Mouse (Mus musculus) neutrophil, adult 5-6 weeks (primary cell): ENCODE data around the gene Opalin. TPM values are rescaled to one million over a fixed set of nuclear protein-coding genes. Genes with fewer than 3 reads are reported as not detected.

Experiments used
- ATAC-seq: fragments of 151-379, 151-347 bp; 2 replicates; pipeline ENCODE4 v1.8.0; 2017; ENCODE audit warnings: mild to moderate bottlenecking, moderate TSS enrichment; ENCODE audit not compliant: insufficient number of reproducible peaks, poor library complexity, low FRiP score, severe bottlenecking; ENCODE audit errors: extremely low read depth
- total RNA-seq: library from RNA; stranded (forward); fragments of 200-1000 nt; gene quantifications from 2 replicates; pipeline ENCODE4 v1.2.3, GENCODE M21; 2017

Gene Opalin
- total RNA-seq, 1 experiment from 2014 or later, result not detected

DNA sequence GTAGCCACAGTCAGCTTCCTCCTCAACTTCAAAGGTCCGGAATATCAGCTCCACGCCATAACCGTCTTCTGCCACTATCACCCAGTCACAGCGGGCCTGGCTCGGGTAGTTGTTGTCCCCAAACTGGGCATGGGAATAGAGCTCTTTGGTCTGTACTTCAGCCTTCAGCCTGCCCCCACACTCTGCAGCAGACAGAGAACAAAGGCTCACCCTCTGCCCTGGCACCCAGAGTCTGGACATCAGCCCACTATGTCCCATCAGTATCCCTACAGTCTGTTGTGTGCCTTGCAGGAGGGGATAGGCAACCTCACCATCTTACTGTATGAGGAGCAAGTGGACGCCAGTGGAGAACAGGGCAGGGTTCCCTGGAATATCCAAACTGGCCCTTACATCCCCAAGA is 9.4 kb upstream of the Opalin start:
- ATAC-seq, result no peak

DNA sequence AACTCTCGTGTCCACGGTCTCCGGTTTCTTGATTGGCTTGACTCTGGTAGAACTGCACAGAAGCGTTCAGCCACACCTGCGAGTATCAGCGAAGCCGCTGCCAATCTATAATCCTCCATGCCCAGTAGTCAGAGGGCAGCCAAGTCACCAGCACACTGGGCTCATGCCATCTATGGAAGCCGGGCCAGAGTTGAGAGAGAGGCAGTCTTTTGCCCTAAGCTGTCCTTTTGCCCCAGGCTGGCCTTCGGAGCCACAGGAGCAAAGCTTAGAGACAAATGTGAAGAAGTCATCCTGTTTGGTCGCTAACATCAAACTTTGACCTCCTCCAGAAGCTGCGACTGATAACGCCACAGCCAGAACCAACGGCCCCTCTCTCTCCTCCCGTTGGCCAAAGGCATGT is 6.7 kb upstream of the Opalin start:
- ATAC-seq, result no peak

DNA sequence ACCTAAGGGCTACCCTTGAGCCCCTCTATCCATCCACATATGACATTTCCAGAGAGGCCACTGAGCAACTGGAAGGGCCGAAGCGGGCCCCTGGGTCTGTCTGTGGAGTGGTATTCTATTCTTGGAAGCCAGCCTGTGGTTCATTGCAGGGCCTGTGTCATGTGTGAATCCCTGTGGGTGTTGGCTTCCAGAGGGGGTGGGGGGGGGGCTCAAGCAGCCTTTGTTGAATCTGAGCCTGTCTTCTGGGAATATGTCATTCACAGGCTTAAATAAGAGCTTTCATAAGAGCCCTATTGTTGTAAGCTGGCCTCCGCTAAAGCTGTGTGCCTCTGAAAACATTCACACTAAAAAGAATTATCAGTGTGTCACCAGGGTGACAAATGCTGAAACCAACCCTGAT is 4.7 kb upstream of the Opalin start:
- ATAC-seq, result no peak

DNA sequence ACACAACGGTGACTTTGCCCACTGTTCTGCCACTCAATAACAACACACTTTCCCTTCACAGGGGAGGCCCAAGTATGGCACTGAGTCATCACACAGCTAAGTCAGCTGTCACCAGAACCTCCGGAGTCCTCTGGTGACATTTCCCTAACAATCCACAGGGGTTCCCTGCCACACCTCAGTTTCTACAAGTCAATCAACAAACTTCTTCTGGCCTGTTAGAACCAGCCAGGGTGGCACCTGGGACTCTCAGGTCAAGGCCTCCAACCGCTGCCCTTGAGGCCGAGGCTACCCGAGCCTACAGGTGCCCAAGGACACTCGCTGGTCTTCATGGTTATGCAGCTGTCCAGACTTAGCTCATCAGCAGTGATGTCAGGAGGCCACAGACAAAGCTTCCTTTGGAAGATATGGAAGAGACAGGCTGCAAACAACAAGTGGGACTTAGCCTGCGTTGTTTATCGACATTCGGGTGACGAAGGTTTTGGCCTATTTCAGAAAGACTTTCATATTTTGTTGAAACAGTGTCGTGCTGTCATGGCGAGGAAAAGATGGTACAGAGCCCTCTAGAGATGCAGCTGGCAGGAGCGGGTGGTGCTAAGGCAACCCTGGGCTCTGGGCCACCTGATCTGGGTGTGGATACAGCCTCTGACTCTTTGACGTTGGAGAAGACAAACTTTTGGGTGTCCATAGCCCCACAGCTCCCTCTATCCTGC is 3.0 kb downstream of the Opalin start:
- no peak for ATAC-seq

DNA sequence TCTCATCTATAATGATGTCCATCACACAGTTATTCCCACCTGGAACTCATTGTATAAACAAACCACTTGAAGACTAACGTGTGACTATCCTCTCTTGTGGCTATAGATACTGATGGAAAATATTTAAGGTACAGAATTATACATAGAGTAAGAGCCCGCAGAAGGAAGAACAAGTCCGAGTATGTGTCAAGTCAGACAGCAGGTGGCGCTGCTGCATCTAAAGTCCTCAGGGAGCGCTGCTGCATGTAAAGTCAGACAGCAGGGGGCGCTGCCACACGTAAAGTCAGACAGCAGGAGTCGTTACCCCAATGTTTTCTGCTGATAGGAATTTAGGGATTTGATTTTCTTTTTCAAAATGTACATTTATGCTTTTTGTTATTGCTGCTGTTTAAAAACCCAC is 5.4 kb downstream of the Opalin start:
- ATAC-seq, result peak; percentile 87

DNA sequence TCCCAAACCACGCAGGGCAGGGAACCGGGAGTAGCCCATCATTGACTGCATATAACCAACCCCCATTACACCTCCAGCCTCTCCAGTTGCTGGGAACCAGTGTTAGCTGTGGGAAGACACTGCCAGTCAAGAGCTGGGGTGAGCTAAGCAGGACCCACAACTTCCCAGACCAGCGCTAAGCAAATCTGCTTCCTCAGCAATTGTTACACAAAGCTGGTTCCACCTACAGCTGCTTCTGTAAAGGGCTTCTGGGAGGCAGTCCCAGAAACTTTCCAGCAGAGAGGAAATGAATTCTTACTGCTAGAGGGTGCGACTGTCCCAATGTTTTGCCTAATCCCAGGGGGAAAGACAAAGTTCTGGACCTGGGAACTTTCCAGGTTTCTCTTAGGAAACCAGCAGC is 22.2 kb downstream of the Opalin start:
- no peak for ATAC-seq

DNA sequence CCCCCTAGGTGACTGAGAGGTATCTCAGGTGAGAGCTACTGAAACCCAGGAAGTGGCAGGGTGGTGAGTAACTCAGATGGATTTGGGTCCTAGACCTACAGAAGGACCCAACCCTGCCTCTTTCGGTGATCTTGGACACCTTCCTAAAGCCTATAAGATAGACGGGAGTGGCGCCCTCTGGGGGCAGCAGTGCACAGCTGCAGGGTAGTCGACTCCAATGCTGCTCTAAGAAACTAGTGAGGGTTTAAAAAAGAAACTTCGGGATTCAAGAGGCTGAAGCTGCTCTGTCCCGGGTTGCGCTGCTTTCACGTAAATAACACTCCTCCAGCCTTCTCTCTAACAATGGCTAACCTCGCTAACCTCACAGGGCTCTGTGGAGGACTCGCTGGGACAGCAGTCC is 23.4 kb downstream of the Opalin start:
- peak; percentile 69 for ATAC-seq

DNA sequence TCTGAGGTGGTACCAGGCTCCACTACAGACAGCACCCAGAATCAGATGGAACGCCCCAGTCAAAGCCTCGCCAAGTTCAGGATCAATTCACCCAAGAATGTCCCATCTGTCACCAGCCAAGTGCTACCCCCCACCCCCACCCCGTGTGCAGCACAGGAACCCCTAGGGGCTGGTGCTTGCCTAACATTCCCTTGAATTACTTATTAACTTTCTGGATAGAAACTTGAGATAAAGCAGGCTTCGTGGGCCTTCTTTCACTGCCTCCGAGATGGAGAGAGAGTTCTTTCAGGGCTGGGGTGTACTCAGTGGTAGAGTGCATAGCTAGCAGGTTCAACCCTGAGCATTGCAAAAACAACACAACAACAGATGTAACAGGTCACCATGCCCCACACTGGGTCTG is 24.7 kb downstream of the Opalin start:
- ATAC-seq, result no peak

DNA sequence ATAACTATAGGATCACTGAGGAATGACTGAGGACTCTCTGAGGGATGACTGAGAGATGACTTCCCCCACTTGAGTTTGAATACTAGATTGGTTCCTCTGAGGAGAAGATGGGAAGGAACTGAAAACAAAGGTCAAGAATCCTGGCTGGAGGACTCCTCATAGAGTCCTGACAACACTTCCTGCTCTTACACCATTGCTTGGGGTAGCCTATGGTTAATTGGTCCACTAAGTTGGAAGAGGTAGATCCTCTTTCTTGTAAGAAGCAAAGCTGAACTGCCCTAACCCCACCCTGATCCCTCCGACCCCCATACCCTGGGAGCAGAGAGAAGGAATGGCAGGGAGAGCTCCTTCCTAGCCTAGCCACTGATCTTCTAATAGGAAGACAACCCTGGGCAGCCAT is 25.2 kb downstream of the Opalin start:
- ATAC-seq, result no peak

DNA sequence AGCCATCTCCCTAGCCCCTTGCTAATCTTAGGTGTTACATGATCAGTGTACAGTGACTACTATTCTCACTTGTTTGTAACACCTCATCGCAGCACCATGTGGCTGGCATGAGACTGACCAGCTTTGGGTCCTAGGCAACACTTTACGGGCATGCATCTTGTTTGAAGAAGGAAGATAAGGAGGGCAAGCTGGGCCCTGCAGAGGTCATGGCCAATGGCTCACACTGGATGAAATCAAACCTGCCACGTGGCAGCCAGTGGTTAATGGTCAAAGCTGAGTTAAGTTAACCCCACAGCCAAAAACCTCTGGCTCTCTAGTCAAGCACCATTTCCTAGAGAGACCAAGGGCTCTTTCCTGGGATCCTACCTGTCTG is 28.7 kb downstream of the Opalin start:
- ATAC-seq, result no peak

DNA sequence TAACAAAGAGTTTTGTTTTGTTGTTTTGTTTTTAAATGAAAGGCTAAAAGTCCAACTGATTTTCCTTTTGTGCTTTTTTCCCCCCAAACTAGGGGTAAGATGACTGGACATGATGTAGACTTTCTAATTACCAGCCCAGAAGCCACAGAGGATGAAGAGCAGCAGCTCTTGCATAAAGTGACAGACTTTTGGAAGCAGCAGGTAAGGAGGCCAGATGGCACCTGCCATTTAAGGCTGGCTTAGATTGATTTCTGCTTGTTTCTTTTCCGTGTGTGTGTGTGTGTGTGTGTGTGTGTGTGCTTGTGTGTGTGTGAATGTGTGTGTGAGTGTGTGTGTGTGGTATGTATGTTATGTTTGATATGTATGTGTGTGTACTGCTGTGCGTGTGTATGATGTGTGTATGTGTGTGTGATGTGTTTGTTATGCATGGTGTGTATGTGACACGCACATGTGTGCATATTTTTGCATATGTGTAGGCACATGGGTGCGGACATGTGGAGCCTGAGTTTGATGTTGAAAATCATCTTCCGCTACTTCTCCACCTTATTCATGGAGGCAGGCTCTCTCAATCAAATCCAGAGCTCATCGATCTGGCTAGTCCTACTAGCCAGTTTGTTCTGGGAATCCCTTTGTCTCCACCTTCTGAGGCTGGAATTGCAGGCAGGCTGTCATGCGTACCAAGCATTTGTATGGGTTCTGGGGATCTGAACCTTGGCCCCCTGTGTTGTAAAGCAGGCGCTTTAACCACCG is 29.3 kb downstream of the Opalin start:
- no peak for ATAC-seq

DNA sequence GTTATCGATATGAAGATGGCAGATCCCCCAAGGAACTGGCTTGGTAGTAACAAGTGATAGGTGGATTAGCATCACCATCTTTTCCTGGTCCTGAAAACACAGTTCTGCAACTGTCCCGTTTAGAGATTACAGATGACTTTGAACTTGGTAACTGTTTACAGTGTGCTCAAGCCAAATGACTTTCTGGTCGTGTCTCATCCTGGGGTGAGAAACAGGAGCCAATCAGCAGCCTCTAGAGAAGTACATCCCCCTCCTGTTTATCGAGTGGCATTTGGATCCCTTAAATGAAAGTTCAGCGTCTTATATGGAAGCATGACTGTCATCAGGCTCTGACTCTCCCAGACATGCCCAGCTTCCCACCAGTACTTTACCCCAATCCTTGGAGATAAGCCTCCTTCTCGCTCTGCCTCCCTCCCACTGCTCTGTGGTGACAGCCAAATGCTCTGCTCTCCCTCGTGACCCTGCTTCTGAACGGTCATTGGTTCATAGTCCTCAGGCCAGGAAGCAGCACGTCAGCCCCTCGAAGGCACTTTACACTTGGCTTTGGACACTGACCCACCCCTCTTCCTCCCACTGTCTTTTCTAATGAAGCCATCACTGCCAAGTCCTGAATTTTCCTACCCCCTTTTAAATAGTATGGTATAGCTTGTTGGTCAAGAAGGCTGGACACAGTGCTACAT is 31.7 kb downstream of the Opalin start:
- ATAC-seq, result no peak

DNA sequence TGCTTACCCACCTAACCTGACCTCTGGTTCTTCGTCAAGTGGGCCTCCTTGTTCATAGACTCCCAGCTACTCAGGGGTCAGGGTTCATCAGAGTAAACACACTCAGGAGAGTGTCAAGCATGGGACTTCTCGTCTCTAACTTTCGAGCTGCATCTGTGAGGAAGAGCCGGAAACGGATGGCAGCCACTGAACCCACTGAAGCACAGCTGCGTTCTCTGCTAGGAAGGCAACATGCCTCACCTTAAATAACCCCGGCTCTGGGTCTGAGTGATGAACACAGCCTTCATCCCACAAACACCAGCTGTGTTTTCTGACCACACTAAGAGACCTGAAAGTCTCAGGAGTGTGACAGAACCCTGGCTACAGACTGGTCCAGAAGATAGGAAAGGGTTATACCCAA is 37.8 kb downstream of the Opalin start:
- peak; percentile 33; the same call in 1 of the 2 replicates for ATAC-seq

DNA sequence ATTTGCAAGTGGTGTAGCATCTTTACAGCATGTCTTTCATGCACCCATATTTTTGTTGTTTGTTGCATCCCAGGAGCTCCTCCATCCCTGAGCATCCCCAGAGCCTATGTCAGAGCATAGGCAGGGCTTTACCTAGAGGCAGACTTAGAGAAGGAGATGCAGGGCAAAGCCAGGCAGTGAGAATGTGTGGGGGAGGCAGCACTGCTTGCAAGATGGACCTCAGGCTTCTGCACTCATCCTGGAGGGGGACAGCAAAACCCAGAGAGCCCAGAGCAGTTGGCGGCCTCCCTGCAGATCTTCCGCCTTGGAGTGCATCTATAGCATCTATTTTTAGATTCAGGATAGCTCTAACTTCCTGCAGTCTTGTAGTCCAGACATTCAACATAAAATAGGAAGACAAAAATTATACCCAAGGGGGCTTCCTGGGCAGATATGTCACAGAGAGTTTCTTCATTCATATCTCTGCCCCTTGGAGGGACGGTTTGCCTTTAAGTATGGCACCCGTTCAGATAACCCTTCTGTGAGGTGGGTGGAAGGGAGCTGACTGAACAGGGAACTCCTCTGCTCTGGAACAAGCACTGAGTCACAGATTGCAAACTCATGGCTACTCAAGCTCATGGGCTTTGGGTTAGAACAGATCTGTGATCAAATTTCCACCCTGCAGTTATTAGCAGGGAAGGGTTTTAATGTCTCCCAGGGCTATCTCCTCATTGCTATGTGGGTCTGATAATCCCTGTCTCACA is 40.9 kb downstream of the Opalin start:
- no peak for ATAC-seq

DNA sequence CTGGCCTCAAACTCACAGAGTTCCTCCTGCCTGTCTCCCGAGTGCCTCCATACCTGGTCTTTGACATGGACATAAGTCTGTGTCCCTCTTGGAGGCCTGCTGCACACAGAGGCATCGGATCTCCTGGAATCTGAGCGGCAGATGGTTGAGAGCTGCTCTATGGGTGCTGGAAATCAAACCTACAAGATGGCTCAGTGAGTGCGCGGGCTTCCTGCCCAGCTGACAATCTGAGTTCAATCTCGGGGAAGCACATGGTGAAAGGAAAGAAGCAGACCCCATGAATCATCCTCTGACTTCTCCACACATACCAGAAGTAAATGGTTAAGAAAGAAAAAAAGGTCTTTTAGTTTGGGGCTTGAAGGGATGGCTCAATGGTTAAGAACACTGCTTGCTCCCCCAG is 45.0 kb downstream of the Opalin start:
- no peak for ATAC-seq

DNA sequence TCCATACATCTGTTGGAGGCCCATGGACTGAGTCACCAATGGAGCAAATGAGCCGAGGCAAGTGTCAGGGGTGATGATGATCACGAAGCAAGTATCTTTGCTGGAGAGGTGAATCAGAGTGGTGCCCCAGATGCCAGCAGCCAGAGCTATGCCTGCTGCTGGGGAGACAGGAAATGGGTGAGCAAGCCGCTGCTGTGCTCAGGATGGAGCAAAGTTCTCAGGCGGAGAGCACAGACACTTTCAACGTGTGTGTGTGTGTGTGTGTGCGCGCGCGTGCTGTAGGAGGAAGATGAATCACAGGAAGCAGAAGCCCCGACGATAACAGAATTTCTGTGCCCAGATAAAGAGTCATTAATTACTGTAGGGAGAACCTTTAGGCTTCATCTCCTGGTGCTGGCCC is 45.9 kb downstream of the Opalin start:
- ATAC-seq, result peak; percentile 61

DNA sequence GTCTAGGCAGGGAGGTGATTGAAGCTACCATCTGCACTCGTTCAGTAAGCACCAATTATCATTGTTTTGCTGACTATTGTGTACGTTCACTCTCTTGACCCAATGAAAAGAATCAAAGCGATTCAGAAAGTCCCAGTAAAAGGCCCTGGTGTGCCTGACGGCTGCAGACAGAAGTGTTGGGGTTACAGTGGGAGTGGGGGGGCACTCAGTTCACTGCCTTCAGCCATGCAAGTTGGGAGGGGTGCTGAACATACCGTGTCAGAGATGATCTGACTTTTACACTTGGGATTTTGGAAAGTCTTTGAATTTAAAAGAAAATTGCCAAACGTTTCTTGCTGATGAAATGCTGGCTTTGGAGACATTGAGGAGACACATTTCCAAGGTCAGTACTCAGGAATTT is 46.8 kb downstream of the Opalin start:
- no peak for ATAC-seq

DNA sequence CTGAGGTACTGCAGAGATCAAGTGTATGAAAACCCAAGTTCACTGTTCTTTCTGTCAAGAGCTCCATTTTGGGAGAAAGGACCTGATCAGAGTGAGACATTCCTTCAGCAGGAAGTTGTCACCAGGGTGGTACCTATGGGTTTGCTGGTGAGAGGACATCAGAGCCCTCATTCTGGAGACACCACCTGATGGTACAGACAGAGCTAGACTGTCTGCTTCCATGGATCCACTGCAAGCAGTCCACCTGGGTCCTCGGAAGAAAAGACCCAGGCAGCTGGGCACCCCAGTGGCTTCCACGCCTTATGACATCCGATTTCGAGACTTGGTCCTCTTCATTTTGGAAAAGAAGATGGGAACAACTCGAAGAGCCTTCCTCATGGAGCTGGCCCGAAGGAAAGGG is 47.7 kb downstream of the Opalin start, which contains the start of gene Dntt:
TSS of gene Dntt (plus strand) at position 57 of the 400 bp plus-strand sequence.
- ATAC-seq, result no peak

DNA sequence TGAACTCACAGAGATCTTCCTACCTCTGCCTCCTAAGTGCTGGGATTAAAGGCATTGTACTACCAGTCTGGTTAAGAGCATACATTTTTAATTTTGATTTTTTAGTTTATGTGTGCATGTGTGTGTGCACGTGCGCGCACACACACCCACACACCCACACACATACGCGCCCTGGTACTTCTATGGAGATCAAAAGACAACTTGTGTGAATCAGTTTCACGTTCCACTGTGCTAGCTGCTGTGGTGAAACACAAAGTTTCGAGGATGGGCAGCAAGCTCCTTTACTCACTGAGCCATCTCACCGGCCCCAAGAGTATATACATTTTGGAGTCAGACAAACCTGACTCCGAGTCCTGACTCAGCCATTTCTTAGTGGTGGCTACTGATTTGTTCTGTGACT is 49.3 kb downstream of the Opalin start:
- ATAC-seq, result no peak
